Comparison of ENCODE assay signal across 14 mouse cellular contexts in genomic region chr7:128105246-128105645, GRCm38 (mm10). TPM values are rescaled to one million over a fixed set of nuclear protein-coding genes. Genes with fewer than 3 reads are reported as not detected.
DNase-seq lines count a peak whose midpoint lies in the region; ATAC-seq lines count a peak whose summit lies in the region.
"Had no signal": no experiment of that assay in that cellular context is flagged by ENCODE, and none has a peak within 500 bp of the region (broad histone marks: within the 10 kb centered on the region; RNA-seq: fewer than 3 reads in every experiment).

No protein-coding gene starts in this region.

- no peak overlapping the region for H3K27ac ChIP-seq in embryonic facial prominence, embryonic 14.5 days (replicated peaks; ENCODE audit: low read depth, low read length)
- H3K27ac ChIP-seq in embryonic facial prominence, embryonic 10.5 days (replicated peaks), result no peak overlapping the region
- H3K27ac ChIP-seq in neural tube, embryonic 15.5 days (replicated peaks), result no peak overlapping the region
- H3K27ac ChIP-seq: hindbrain, embryonic 15.5 days had no signal

- no peaks in the 10 kb centered on the region for H3K9me3 ChIP-seq in embryonic facial prominence, embryonic 14.5 days (ENCODE audit: control insufficient read depth, low read length)
- H3K9me3 ChIP-seq in embryonic facial prominence, embryonic 10.5 days, result no peaks in the 10 kb centered on the region
- no peaks in the 10 kb centered on the region for H3K9me3 ChIP-seq in neural tube, embryonic 15.5 days (replicated peaks)
- H3K9me3 ChIP-seq: hindbrain, embryonic 15.5 days had no signal

- no peak for ATAC-seq in embryonic facial prominence, embryonic 14.5 days (ENCODE audit: low read depth)
- ATAC-seq in neural tube, embryonic 15.5 days (ENCODE audit: low FRiP score), result no peak

- H3K36me3 ChIP-seq in embryonic facial prominence, embryonic 14.5 days (ENCODE audit: control insufficient read depth, insufficient read depth, low read length), result no peaks in the 10 kb centered on the region
- no peaks in the 10 kb centered on the region for H3K36me3 ChIP-seq in embryonic facial prominence, embryonic 10.5 days (replicated peaks)
- H3K36me3 ChIP-seq in splenic B cell, adult 2 months (ENCODE audit: control insufficient read depth, insufficient read depth, low read length, poor library complexity, severe bottlenecking), result no peaks in the 10 kb centered on the region
- no peaks in the 10 kb centered on the region for H3K36me3 ChIP-seq in neural tube, embryonic 15.5 days
- H3K36me3 ChIP-seq: hindbrain, embryonic 15.5 days had no signal

- no peak overlapping the region for H3K4me2 ChIP-seq in embryonic facial prominence, embryonic 14.5 days (ENCODE audit: low read depth, low read length)
- H3K4me2 ChIP-seq in neural tube, embryonic 15.5 days, result no peak overlapping the region
- H3K4me2 ChIP-seq: hindbrain, embryonic 15.5 days had no signal

- H3K4me3 ChIP-seq in embryonic facial prominence, embryonic 14.5 days (ENCODE audit: low read depth, low read length), result no peak overlapping the region
- no peak overlapping the region for H3K4me3 ChIP-seq in embryonic facial prominence, embryonic 10.5 days
- H3K4me3 ChIP-seq in neural tube, embryonic 15.5 days (replicated peaks), result no peak overlapping the region
- H3K4me3 ChIP-seq: hindbrain, embryonic 15.5 days had no signal

- DNase-seq in embryonic facial prominence, embryonic 14.5 days (ENCODE audit: low spot score), result peak; percentile 18
- no peak for DNase-seq in embryonic facial prominence, embryonic 10.5 days (ENCODE audit: low spot score)
- peak; percentile 31 to 55 for DNase-seq in spleen, postnatal 36 days (ENCODE audit: low spot score in 2 of 2)
- no peak for DNase-seq in spleen, postnatal 14 days (ENCODE audit: low spot score in 2 of 2)
- DNase-seq in layer of hippocampus, adult 9-10 months (ENCODE audit: low spot score), result peak; percentile 36
- peak; percentile 32 for DNase-seq in splenic B cell, adult 2 months (ENCODE audit: low read depth, low spot score)
- no peak for DNase-seq in thymus, postnatal 25 days
- DNase-seq: cerebellum, adult 11 months; lung, postnatal 36 days; spleen, adult 18-20 months had no signal

- H3K9ac ChIP-seq in embryonic facial prominence, embryonic 14.5 days (ENCODE audit: low read depth, low read length), result no peak overlapping the region
- H3K9ac ChIP-seq in neural tube, embryonic 15.5 days (replicated peaks), result no peak overlapping the region
- H3K9ac ChIP-seq: hindbrain, embryonic 15.5 days had no signal

- no peaks in the 10 kb centered on the region for H3K4me1 ChIP-seq in embryonic facial prominence, embryonic 14.5 days (ENCODE audit: control insufficient read depth, insufficient read depth, low read length)
- H3K4me1 ChIP-seq in embryonic facial prominence, embryonic 10.5 days, result no peaks in the 10 kb centered on the region
- H3K4me1 ChIP-seq in neural tube, embryonic 15.5 days, result no peaks in the 10 kb centered on the region
- H3K4me1 ChIP-seq: hindbrain, embryonic 15.5 days had no signal

- 47% methylated on average over 4 of the region's 4 CpGs for WGBS in embryonic facial prominence, embryonic 14.5 days
- 71% methylated on average over 4 of the region's 4 CpGs for WGBS in embryonic facial prominence, embryonic 10.5 days
- WGBS in neural tube, embryonic 15.5 days, result 63% methylated on average over 4 of the region's 4 CpGs

- H3K27me3 ChIP-seq in embryonic facial prominence, embryonic 14.5 days (replicated peaks; ENCODE audit: control insufficient read depth, insufficient read depth, low read length), result no peaks in the 10 kb centered on the region
- H3K27me3 ChIP-seq in embryonic facial prominence, embryonic 10.5 days (replicated peaks; ENCODE audit: low read depth, poor library complexity, severe bottlenecking), result no peaks in the 10 kb centered on the region
- H3K27me3 ChIP-seq in splenic B cell, adult 2 months (ENCODE audit: control insufficient read depth, insufficient read depth, low read length, poor library complexity, severe bottlenecking), result no peaks in the 10 kb centered on the region
- no peaks in the 10 kb centered on the region for H3K27me3 ChIP-seq in neural tube, embryonic 15.5 days (replicated peaks)
- H3K27me3 ChIP-seq: hindbrain, embryonic 15.5 days had no signal

RNA-seq across cellular contexts. Expression of gene Itgax, which starts 24.1 kb away (rescaled TPM):
- 0.10 TPM in 2 replicates for polyA plus RNA-seq in embryonic facial prominence, embryonic 14.5 days (2014; fragmentation: Nextera tagmentation; extraction: Ambion mirVana)
- not detected in 2 replicates for polyA plus RNA-seq in embryonic facial prominence, embryonic 10.5 days (2016; fragmentation: Nextera tagmentation; extraction: Ambion mirVana)
- polyA plus RNA-seq in neural tube, embryonic 15.5 days (2015; fragmentation: Nextera tagmentation; extraction: Ambion mirVana), result 0.08 and 0.19 TPM in 2 replicates
- polyA plus RNA-seq: hindbrain, embryonic 15.5 days; limb, embryonic 11.5 days had no signal

RNA-seq across cellular contexts. Expression of gene Gm49368, which starts 42.8 kb away (rescaled TPM):
- not detected in 2 replicates for polyA plus RNA-seq in embryonic facial prominence, embryonic 14.5 days (2014; fragmentation: Nextera tagmentation; extraction: Ambion mirVana)
- polyA plus RNA-seq in embryonic facial prominence, embryonic 10.5 days (2016; fragmentation: Nextera tagmentation; extraction: Ambion mirVana), result not detected in 2 replicates
- polyA plus RNA-seq in neural tube, embryonic 15.5 days (2015; fragmentation: Nextera tagmentation; extraction: Ambion mirVana), result not detected in 2 replicates
- polyA plus RNA-seq: gonadal fat pad, adult 2 months; hindbrain, embryonic 15.5 days; limb, embryonic 11.5 days had no signal

RNA-seq across cellular contexts. Expression of gene Itgam, which starts 42.8 kb away (rescaled TPM):
- polyA plus RNA-seq in embryonic facial prominence, embryonic 14.5 days (2014; fragmentation: Nextera tagmentation; extraction: Ambion mirVana), result 1.0 and 1.4 TPM in 2 replicates
- polyA plus RNA-seq in embryonic facial prominence, embryonic 10.5 days (2016; fragmentation: Nextera tagmentation; extraction: Ambion mirVana), result 0.50 and 0.52 TPM in 2 replicates
- 1.2 and 1.7 TPM in 2 replicates for polyA plus RNA-seq in neural tube, embryonic 15.5 days (2015; fragmentation: Nextera tagmentation; extraction: Ambion mirVana)

RNA-seq across cellular contexts. Expression of gene Itgad, which starts 48.9 kb away (rescaled TPM):
- polyA plus RNA-seq in embryonic facial prominence, embryonic 14.5 days (2014; fragmentation: Nextera tagmentation; extraction: Ambion mirVana), result not detected in 2 replicates
- not detected in 2 replicates for polyA plus RNA-seq in embryonic facial prominence, embryonic 10.5 days (2016; fragmentation: Nextera tagmentation; extraction: Ambion mirVana)
- 0.04 and 0.23 TPM in 2 replicates for polyA plus RNA-seq in neural tube, embryonic 15.5 days (2015; fragmentation: Nextera tagmentation; extraction: Ambion mirVana)
- polyA plus RNA-seq: hindbrain, embryonic 15.5 days; limb, embryonic 11.5 days had no signal

Comparison
In these comparisons a context has a peak if more than half of its experiments do, and no peak if none do; other contexts are left out.
1. DNase-seq: peak in embryonic facial prominence, embryonic 14.5 days (single experiment), spleen, postnatal 36 days (2 of 2), layer of hippocampus, adult 9-10 months (single experiment) and splenic B cell, adult 2 months (single experiment); none in embryonic facial prominence, embryonic 10.5 days (single experiment), spleen, postnatal 14 days (0 of 2) and thymus, postnatal 25 days (single experiment).